8 mouse cellular contexts compared by ENCODE assay signal in genomic region chr11:121203859-121204160, GRCm38 (mm10). TPM values are rescaled to one million over a fixed set of nuclear protein-coding genes. Genes with fewer than 3 reads are reported as not detected.
DNase-seq lines count a peak whose midpoint lies in the region; ATAC-seq and TF ChIP-seq lines count a peak whose summit lies in the region.

No protein-coding gene starts in this region.

- peak overlapping the region; percentile 9; the same call in 1 of the 2 replicates for H3K27ac ChIP-seq in heart, adult 2 months
- H3K27ac ChIP-seq in thymus, adult 2 months (ENCODE audit: control insufficient read depth, insufficient read depth, low read length), result no peak overlapping the region
- H3K27ac ChIP-seq in liver, embryonic 12.5 days, result no peak overlapping the region

- no peak for TF ChIP-seq EP300 in heart, adult 2 months (IDR thresholded peaks at IDR 0.05; ENCODE audit: insufficient read depth, low read depth, low read length)

- H3K27me3 ChIP-seq in heart, adult 2 months (ENCODE audit: control insufficient read depth, insufficient read depth, low read length), result no peaks in the 10 kb centered on the region
- H3K27me3 ChIP-seq in thymus, adult 2 months (ENCODE audit: control insufficient read depth, insufficient read depth, low read length), result no peaks in the 10 kb centered on the region
- no peaks in the 10 kb centered on the region for H3K27me3 ChIP-seq in liver, embryonic 12.5 days (replicated peaks)

- no peaks in the 10 kb centered on the region for H3K9me3 ChIP-seq in liver, embryonic 12.5 days (replicated peaks)

- ATAC-seq in liver, embryonic 12.5 days, result no peak

- H3K36me3 ChIP-seq in heart, adult 2 months (ENCODE audit: control insufficient read depth, insufficient read depth, low read length), result no peaks in the 10 kb centered on the region
- H3K36me3 ChIP-seq in thymus, adult 2 months (ENCODE audit: control insufficient read depth, insufficient read depth, low read length), result no peaks in the 10 kb centered on the region
- peaks cover 12% of the 10 kb centered on the region for H3K36me3 ChIP-seq in liver, embryonic 12.5 days

- no peak overlapping the region for H3K9ac ChIP-seq in heart, adult 2 months (ENCODE audit: low read depth, low read length)
- no peak overlapping the region for H3K9ac ChIP-seq in liver, embryonic 12.5 days

- H3K4me1 ChIP-seq in heart, adult 2 months (ENCODE audit: control insufficient read depth, insufficient read depth, low read length), result no peaks in the 10 kb centered on the region; the same call in 1 of the 2 replicates
- peaks cover 5% of the 10 kb centered on the region for H3K4me1 ChIP-seq in thymus, adult 2 months (replicated peaks; ENCODE audit: control insufficient read depth, insufficient read depth, low read length)
- H3K4me1 ChIP-seq in liver, embryonic 12.5 days, result peaks cover 21% of the 10 kb centered on the region

- H3K4me2 ChIP-seq in liver, embryonic 12.5 days, result peak overlapping the region; percentile 97

- TF ChIP-seq POLR2A in heart, adult 2 months (IDR thresholded peaks at IDR 0.05; ENCODE audit: insufficient read depth, low read depth, low read length), result no peak
- TF ChIP-seq POLR2A in thymus, adult 2 months (IDR thresholded peaks at IDR 0.05; ENCODE audit: control insufficient read depth, extremely low read depth, insufficient read depth, low read length, poor library complexity), result no peak

- no peak for DNase-seq in heart, adult 2 months
- DNase-seq in heart, adult 11 months, result no peak
- no peak for DNase-seq in thymus, adult 2 months
- no peak for DNase-seq in thymus, postnatal 25 days
- DNase-seq in urinary bladder, adult 18-20 months (ENCODE audit: low spot score in 2 of 2), result no peak
- DNase-seq in layer of hippocampus, adult 18-20 months (ENCODE audit: low spot score in 2 of 2), result no peak
- no peak for DNase-seq in cerebellum, adult 11-12 months

- WGBS in heart, adult 2 months, result 0% methylated on average over 5 of the region's 5 CpGs
- under 1% methylated on average over 5 of the region's 5 CpGs for whole genome bisulfite sequencing in thymus, adult 2 months
- WGBS in liver, embryonic 12.5 days (ENCODE audit: insufficient replicate concordance), result under 1% methylated on average over 5 of the region's 5 CpGs

- intact Hi-C loops in heart, adult 2 months (cut with DNase I), result loop anchor here (2.0 to 5.0 kb wide), 2 partner anchors 142 to 187 kb away; partner anchors contain the start of gene Sectm1b

- no peaks in the 10 kb centered on the region for H3K79me2 ChIP-seq in heart, adult 2 months (replicated peaks; ENCODE audit: control insufficient read depth, insufficient read depth, low read length)

- H3K4me3 ChIP-seq in heart, adult 2 months, result peak overlapping the region; percentile 72
- H3K4me3 ChIP-seq in thymus, adult 2 months (ENCODE audit: control insufficient read depth, insufficient read depth, low read length), result peak overlapping the region; percentile 91
- H3K4me3 ChIP-seq in liver, embryonic 12.5 days, result peak overlapping the region; percentile 83

- no peak for TF ChIP-seq CTCF in heart, adult 2 months (IDR thresholded peaks at IDR 0.05)
- no peak for TF ChIP-seq CTCF in thymus, adult 2 months (IDR thresholded peaks at IDR 0.05; ENCODE audit: borderline replicate concordance, control insufficient read depth, extremely low read depth, insufficient read depth, low read length, poor library complexity)

RNA-seq across cellular contexts. Expression of gene Hexdc, which starts 0.4 kb away (rescaled TPM):
- total RNA-seq in heart, adult 2 months (2021), result 1 to 10 TPM; 6.7 to 7.6 TPM
- 10.1 and 15.6 TPM in 2 replicates for polyA plus RNA-seq in heart, adult 2 months (2012; rRNA removed)
- polyA plus RNA-seq in thymus, adult 2 months (2012; rRNA removed), result 11.2 and 15.0 TPM in 2 replicates
- polyA plus RNA-seq in liver, embryonic 12.5 days (2016; fragmentation: Nextera tagmentation; extraction: Ambion mirVana), result 3.5 and 3.7 TPM in 2 replicates
- 10 to 100 TPM; 20.6 to 21.0 TPM for total RNA-seq in layer of hippocampus, adult 18-20 months (2021)

RNA-seq across cellular contexts. Expression of gene Ogfod3, which starts 0.7 kb away (rescaled TPM):
- 10 to 100 TPM; 15.8 to 19.8 TPM for total RNA-seq in heart, adult 2 months (2021)
- 12.5 and 15.8 TPM in 2 replicates for polyA plus RNA-seq in heart, adult 2 months (2012; rRNA removed)
- polyA plus RNA-seq in thymus, adult 2 months (2012; rRNA removed), result 6.2 and 7.4 TPM in 2 replicates
- polyA plus RNA-seq in liver, embryonic 12.5 days (2016; fragmentation: Nextera tagmentation; extraction: Ambion mirVana), result 16.7 and 17.0 TPM in 2 replicates
- total RNA-seq in layer of hippocampus, adult 18-20 months (2021), result 1 to 10 TPM; 7.4 to 7.7 TPM

RNA-seq across cellular contexts. Expression of gene Cybc1, which starts 25.3 kb away (rescaled TPM):
- total RNA-seq in heart, adult 2 months (2021), result 1 to 10 TPM; 7.6 TPM
- 10.4 and 15.2 TPM in 2 replicates for polyA plus RNA-seq in heart, adult 2 months (2012; rRNA removed)
- 87.4 and 106 TPM in 2 replicates for polyA plus RNA-seq in thymus, adult 2 months (2012; rRNA removed)
- 22.4 and 25.2 TPM in 2 replicates for polyA plus RNA-seq in liver, embryonic 12.5 days (2016; fragmentation: Nextera tagmentation; extraction: Ambion mirVana)
- 10 to 100 TPM; 25.3 to 27.2 TPM for total RNA-seq in layer of hippocampus, adult 18-20 months (2021)

RNA-seq across cellular contexts. Expression of gene Narf, which starts 33.2 kb away (rescaled TPM):
- total RNA-seq in heart, adult 2 months (2021), result 100 to 1,000 TPM in 1 of 2 experiments, 10 to 100 TPM in 1; 76.7 to 102 TPM
- 91.4 and 145 TPM in 2 replicates for polyA plus RNA-seq in heart, adult 2 months (2012; rRNA removed)
- 100 and 101 TPM in 2 replicates for polyA plus RNA-seq in thymus, adult 2 months (2012; rRNA removed)
- 120 and 121 TPM in 2 replicates for polyA plus RNA-seq in liver, embryonic 12.5 days (2016; fragmentation: Nextera tagmentation; extraction: Ambion mirVana)
- 10 to 100 TPM; 43.6 to 44.6 TPM for total RNA-seq in layer of hippocampus, adult 18-20 months (2021)

RNA-seq across cellular contexts. Expression of gene Uts2r, which starts 43.7 kb away (rescaled TPM):
- under 1 TPM; 0.20 to 0.37 TPM for total RNA-seq in heart, adult 2 months (2021)
- polyA plus RNA-seq in heart, adult 2 months (2012; rRNA removed), result 1.9 and 3.2 TPM in 2 replicates
- 0.75 and 1.5 TPM in 2 replicates for polyA plus RNA-seq in thymus, adult 2 months (2012; rRNA removed)
- not detected in 2 replicates for polyA plus RNA-seq in liver, embryonic 12.5 days (2016; fragmentation: Nextera tagmentation; extraction: Ambion mirVana)
- under 1 TPM; 0.25 to 0.37 TPM for total RNA-seq in layer of hippocampus, adult 18-20 months (2021)
